Mouse (Mus musculus): ENCODE results near the gene Hadhb.

The Hadhb gene

GRCm38 (mm10) chr5:30131246-30131645 is 23.8 kb upstream of the Hadhb start:
- DNase-seq, result no peak

GRCm38 (mm10) chr5:30132173-30132572 is 22.9 kb upstream of the Hadhb start:
- no peak for DNase-seq

- no peak for DNase-seq
These were observed 19.3 kb upstream of the Hadhb start for GRCm38 (mm10) chr5:30135711-30136231.

- DNase-seq, result no peak
These were observed 17.8 kb upstream of the Hadhb start for GRCm38 (mm10) chr5:30137271-30137670.

- no peak for DNase-seq
These were observed 16.9 kb upstream of the Hadhb start for GRCm38 (mm10) chr5:30138193-30138592.

- no peak for DNase-seq
These were observed 8.5 kb upstream of the Hadhb start for GRCm38 (mm10) chr5:30146526-30146925.

- DNase-seq, result no peak
These were observed 6.7 kb upstream of the Hadhb start for GRCm38 (mm10) chr5:30148133-30148920.

GRCm38 (mm10) chr5:30152007-30152406 is 3.0 kb upstream of the Hadhb start:
- DNase-seq, result no peak

- DNase-seq, result no peak
These were observed 2.6 kb upstream of the Hadhb start for GRCm38 (mm10) chr5:30152413-30152812.

GRCm38 (mm10) chr5:30153222-30153621 is 1.8 kb upstream of the Hadhb start:
- no peak for DNase-seq

- no peak for DNase-seq
These were observed 1.0 kb upstream of the Hadhb start for GRCm38 (mm10) chr5:30154013-30154412.

GRCm38 (mm10) chr5:30155395-30155792 is 346 bp downstream of the Hadhb start:
- DNase-seq, result no peak

- no peak for DNase-seq
These were observed 977 bp downstream of the Hadhb start for GRCm38 (mm10) chr5:30155821-30156629.

GRCm38 (mm10) chr5:30159601-30160000 is 4.6 kb downstream of the Hadhb start:
- DNase-seq, result peak; percentile 12

GRCm38 (mm10) chr5:30161836-30162235 is 6.8 kb downstream of the Hadhb start:
- no peak for DNase-seq

- DNase-seq, result no peak
These were observed 7.3 kb downstream of the Hadhb start for GRCm38 (mm10) chr5:30162339-30162738.

GRCm38 (mm10) chr5:30165234-30165946 is 10.3 kb downstream of the Hadhb start:
- DNase-seq, result no peak

- DNase-seq, result no peak
These were observed 15.4 kb downstream of the Hadhb start for GRCm38 (mm10) chr5:30170303-30170940.

- no peak for DNase-seq
These were observed 17.1 kb downstream of the Hadhb start for GRCm38 (mm10) chr5:30172115-30172514.

- DNase-seq, result no peak
These were observed 18.1 kb downstream of the Hadhb start for GRCm38 (mm10) chr5:30172931-30173692.

- DNase-seq, result no peak
These were observed 20.8 kb downstream of the Hadhb start for GRCm38 (mm10) chr5:30175811-30176210.

Data from right cerebral cortex, adult 18-20 months (tissue).